Comparison of ENCODE assay signal across 9 mouse cellular contexts in the genomic region with DNA sequence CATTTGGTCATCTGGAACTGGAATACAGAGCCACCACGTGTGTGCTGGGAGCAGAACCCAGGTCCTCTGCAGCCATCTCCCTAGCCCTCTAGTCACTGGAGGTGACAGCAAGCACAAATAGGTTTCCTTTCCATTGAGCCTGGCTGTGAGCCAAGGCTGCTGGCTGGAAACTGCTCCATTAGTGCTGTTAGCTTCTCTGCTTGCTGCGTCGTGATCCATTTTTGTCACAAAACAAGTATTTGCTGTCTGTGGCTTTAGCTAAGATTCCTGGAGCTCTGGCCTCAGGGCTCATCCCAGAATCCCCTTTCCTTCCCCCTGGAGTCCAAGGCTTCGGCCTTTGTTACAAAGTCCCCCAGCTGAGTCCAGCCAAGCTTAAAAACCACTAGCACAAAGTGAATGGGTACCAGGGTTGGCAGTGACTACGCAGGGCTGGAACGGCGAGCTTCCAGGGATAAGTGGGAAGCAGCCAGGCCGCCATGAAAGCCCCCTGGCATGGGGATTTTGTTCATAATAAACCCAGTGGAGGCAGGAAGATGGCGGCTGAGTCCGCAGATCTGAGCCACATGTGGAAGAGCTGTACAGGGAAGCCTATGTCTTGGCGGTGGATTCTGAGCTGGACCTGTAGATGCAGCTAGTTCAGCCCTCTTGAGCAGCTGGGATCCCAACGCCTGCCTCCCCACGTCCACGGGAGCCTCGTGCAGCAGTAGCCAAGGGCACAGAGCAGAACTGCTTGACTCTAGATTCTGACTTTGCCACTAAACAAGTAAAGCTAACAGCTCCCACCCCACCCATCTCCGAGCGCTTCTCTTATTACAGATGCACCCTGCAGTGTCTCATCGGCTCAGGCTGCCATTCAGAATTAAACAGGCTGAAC. TPM values are rescaled to one million over a fixed set of nuclear protein-coding genes. Genes with fewer than 3 reads are reported as not detected.
DNase-seq lines count a peak whose midpoint lies in the region; ATAC-seq and TF ChIP-seq lines count a peak whose summit lies in the region.
"Had no signal": no experiment of that assay in that cellular context is flagged by ENCODE, and none has a peak within 500 bp of the region (broad histone marks: within the 10 kb centered on the region; RNA-seq: fewer than 3 reads in every experiment).

No protein-coding gene starts in this region.

- no peak overlapping the region for H3K4me3 ChIP-seq in embryonic facial prominence, embryonic 15.5 days (replicated peaks)
- H3K4me3 ChIP-seq in intestine, postnatal 0 days (ENCODE audit: low read depth, low read length) = no peak overlapping the region
- H3K4me3 ChIP-seq in neural tube, embryonic 14.5 days (ENCODE audit: low read depth, low read length) = no peak overlapping the region
- H3K4me3 ChIP-seq: megakaryocyte, embryonic 14.5 days had no signal

- WGBS in embryonic facial prominence, embryonic 15.5 days = 32% methylated on average over 18 of the region's 18 CpGs
- WGBS in intestine, postnatal 0 days = 63% methylated on average over 18 of the region's 18 CpGs
- WGBS in neural tube, embryonic 14.5 days = 19% methylated on average over 18 of the region's 18 CpGs

- H3K4me2 ChIP-seq in embryonic facial prominence, embryonic 15.5 days (replicated peaks) = no peak overlapping the region
- H3K4me2 ChIP-seq in intestine, postnatal 0 days (replicated peaks; ENCODE audit: low read depth) = no peak overlapping the region
- peak overlapping the region; percentile 16; the same call in 1 of the 2 replicates for H3K4me2 ChIP-seq in neural tube, embryonic 14.5 days (ENCODE audit: low read depth, low read length)

- peaks cover 12% of the 10 kb centered on the region for H3K4me1 ChIP-seq in embryonic facial prominence, embryonic 15.5 days
- no peaks in the 10 kb centered on the region for H3K4me1 ChIP-seq in intestine, postnatal 0 days (replicated peaks; ENCODE audit: control insufficient read depth, insufficient read depth, low read length)
- H3K4me1 ChIP-seq in neural tube, embryonic 14.5 days (ENCODE audit: control insufficient read depth, insufficient read depth, low read length) = peaks cover 27% of the 10 kb centered on the region

- H3K36me3 ChIP-seq in embryonic facial prominence, embryonic 15.5 days = peaks cover 45% of the 10 kb centered on the region
- peaks cover 46% of the 10 kb centered on the region for H3K36me3 ChIP-seq in intestine, postnatal 0 days (ENCODE audit: control insufficient read depth, insufficient read depth)
- H3K36me3 ChIP-seq in neural tube, embryonic 14.5 days (ENCODE audit: control insufficient read depth, insufficient read depth, low read length) = peaks cover 32% of the 10 kb centered on the region

- peak overlapping the region; percentile 68 for H3K27ac ChIP-seq in embryonic facial prominence, embryonic 15.5 days (replicated peaks)
- H3K27ac ChIP-seq in intestine, postnatal 0 days (ENCODE audit: low read depth, low read length) = peak overlapping the region; percentile 21; the same call in 1 of the 2 replicates
- H3K27ac ChIP-seq in neural tube, embryonic 14.5 days (ENCODE audit: low read depth, low read length) = peak overlapping the region; percentile 90

- DNase-seq in cerebellum, adult 18-20 months = peak; percentile 61 to 67
- DNase-seq in cerebellum, adult 11-12 months = no peak
- peak; percentile 48 for DNase-seq in 3134 (ENCODE audit: extremely low read depth, insufficient read length, low spot score)
- no peak for DNase-seq in thymus, postnatal 14 days

- H3K9ac ChIP-seq in embryonic facial prominence, embryonic 15.5 days = no peak overlapping the region
- H3K9ac ChIP-seq in intestine, postnatal 0 days (ENCODE audit: low read depth, low read length) = no peak overlapping the region
- H3K9ac ChIP-seq in neural tube, embryonic 14.5 days (replicated peaks; ENCODE audit: low read depth, low read length) = 0 out of 2 replicates have a peak overlapping the region, but pooled peaks have one; percentile 4

- H3K27me3 ChIP-seq in embryonic facial prominence, embryonic 15.5 days = no peaks in the 10 kb centered on the region
- H3K27me3 ChIP-seq in intestine, postnatal 0 days (replicated peaks; ENCODE audit: control insufficient read depth, insufficient read depth, low read length) = no peaks in the 10 kb centered on the region
- no peaks in the 10 kb centered on the region for H3K27me3 ChIP-seq in neural tube, embryonic 14.5 days (ENCODE audit: control insufficient read depth, insufficient read depth, low read length)
- H3K27me3 ChIP-seq: megakaryocyte, embryonic 14.5 days had no signal

- ATAC-seq in embryonic facial prominence, embryonic 15.5 days (ENCODE audit: insufficient number of reproducible peaks, low FRiP score, low TSS enrichment, low read depth) = no peak
- ATAC-seq in intestine, postnatal 0 days = no peak
- ATAC-seq in neural tube, embryonic 14.5 days (ENCODE audit: low read depth) = peak; percentile 71
- ATAC-seq in frontal cortex, adult (ENCODE audit: low TSS enrichment) = no peak

- no peak for TF ChIP-seq CTCF in intestine, postnatal 0 days (IDR thresholded peaks at IDR 0.05; ENCODE audit: low read depth)

- H3K9me3 ChIP-seq in embryonic facial prominence, embryonic 15.5 days (replicated peaks) = no peaks in the 10 kb centered on the region
- no peaks in the 10 kb centered on the region for H3K9me3 ChIP-seq in intestine, postnatal 0 days (ENCODE audit: control insufficient read depth)
- H3K9me3 ChIP-seq in neural tube, embryonic 14.5 days (ENCODE audit: control insufficient read depth, low read length) = no peaks in the 10 kb centered on the region
- H3K9me3 ChIP-seq: megakaryocyte, embryonic 14.5 days had no signal

RNA-seq across cellular contexts. Expression of a gene that starts 14.3 kb away (rescaled TPM):
- polyA plus RNA-seq in embryonic facial prominence, embryonic 15.5 days (2015; fragmentation: Nextera tagmentation; extraction: Ambion mirVana) = 1,331 and 1,435 TPM in 2 replicates
- 644 and 733 TPM in 2 replicates for polyA plus RNA-seq in intestine, postnatal 0 days (2015; fragmentation: Nextera tagmentation; extraction: Ambion mirVana)
- 974 and 1,050 TPM in 2 replicates for polyA plus RNA-seq in neural tube, embryonic 14.5 days (2014; fragmentation: Nextera tagmentation; extraction: Ambion mirVana)

RNA-seq across cellular contexts. Expression of a gene that starts 30.7 kb away (rescaled TPM):
- polyA plus RNA-seq in embryonic facial prominence, embryonic 15.5 days (2015; fragmentation: Nextera tagmentation; extraction: Ambion mirVana) = 26.5 and 27.2 TPM in 2 replicates
- 20.7 and 22.4 TPM in 2 replicates for polyA plus RNA-seq in intestine, postnatal 0 days (2015; fragmentation: Nextera tagmentation; extraction: Ambion mirVana)
- polyA plus RNA-seq in neural tube, embryonic 14.5 days (2014; fragmentation: Nextera tagmentation; extraction: Ambion mirVana) = 50.5 and 50.7 TPM in 2 replicates

RNA-seq across cellular contexts. Expression of a gene that starts 49.7 kb away (rescaled TPM):
- 0.37 and 0.84 TPM in 2 replicates for polyA plus RNA-seq in embryonic facial prominence, embryonic 15.5 days (2015; fragmentation: Nextera tagmentation; extraction: Ambion mirVana)
- polyA plus RNA-seq in intestine, postnatal 0 days (2015; fragmentation: Nextera tagmentation; extraction: Ambion mirVana) = not detected in 2 replicates
- polyA plus RNA-seq in neural tube, embryonic 14.5 days (2014; fragmentation: Nextera tagmentation; extraction: Ambion mirVana) = not detected in 2 replicates

Comparison
In these comparisons a context has a peak if more than half of its experiments do, and no peak if none do; other contexts are left out.
1. DNase-seq: peak in cerebellum, adult 18-20 months (2 of 2) and 3134 (single experiment); none in cerebellum, adult 11-12 months (single experiment) and thymus, postnatal 14 days (single experiment).
2. H3K27ac ChIP-seq: peak in every context shown above with its lines; median percentile 90 in neural tube, embryonic 14.5 days; 68 in embryonic facial prominence, embryonic 15.5 days; 21 in intestine, postnatal 0 days.